Mouse (Mus musculus): ENCODE data around the gene Als2cr12. TPM values are rescaled to one million over a fixed set of nuclear protein-coding genes. Genes with fewer than 3 reads are reported as not detected.
"Not testable (repeated sequence)": the region's sequence is repeated elsewhere in the genome, so short reads cannot be mapped to it uniquely, and the experiment has no call there.

Gene Als2cr12
- polyA plus RNA-seq, 1 experiment from 2014 or later, result not detected

- Histone ChIP-seq H3K4me1 (no peaks in the 10 kb centered on the region), H3K9ac (no peak overlapping the region), H3K36me3 (no peaks in the 10 kb centered on the region), H3K27me3 (no peaks in the 10 kb centered on the region), H3K4me2 (replicated peaks) (no peak overlapping the region), H3K27ac (no peak overlapping the region), H3K4me3 (no peak overlapping the region), H3K9me3 (peaks cover 7% of the 10 kb centered on the region; the same call in 1 of the 2 replicates)
- no peak for ATAC-seq (ENCODE audit: low FRiP score, low read depth)
- 76% methylated on average over 3 of the region's 3 CpGs for WGBS
Measured at GRCm38 (mm10) chr1:58616176-58616575, 79.6 kb downstream of the Als2cr12 start.

- Histone ChIP-seq H3K4me3 (no peak overlapping the region), H3K36me3 (no peaks in the 10 kb centered on the region), H3K4me2 (replicated peaks) (no peak overlapping the region), H3K27ac (no peak overlapping the region), H3K9ac (no peak overlapping the region), H3K4me1 (no peaks in the 10 kb centered on the region), H3K27me3 (no peaks in the 10 kb centered on the region), H3K9me3 (peaks cover 7% of the 10 kb centered on the region; the same call in 1 of the 2 replicates)
- no peak for ATAC-seq (ENCODE audit: low FRiP score, low read depth)
- 82% methylated on average over 4 of the region's 4 CpGs for WGBS
Measured at GRCm38 (mm10) chr1:58615146-58615545, 80.6 kb downstream of the Als2cr12 start.

GRCm38 (mm10) chr1:58614424-58614823 lies 81.4 kb downstream of the Als2cr12 start:
- H3K4me2 ChIP-seq (replicated peaks), result no peak overlapping the region
- no peak for ATAC-seq (ENCODE audit: low FRiP score, low read depth)
- 76% methylated on average over 3 of the region's 3 CpGs for WGBS

GRCm38 (mm10) chr1:58613786-58614185 lies 82.0 kb downstream of the Als2cr12 start:
- H3K4me2 ChIP-seq (replicated peaks), result no peak overlapping the region
- peaks cover 2% of the 10 kb centered on the region; the same call in 1 of the 2 replicates for H3K9me3 ChIP-seq
- H3K27ac ChIP-seq, result no peak overlapping the region
- no peak overlapping the region for H3K9ac ChIP-seq
- no peak overlapping the region for H3K4me3 ChIP-seq
- H3K36me3 ChIP-seq, result no peaks in the 10 kb centered on the region
- H3K4me1 ChIP-seq, result no peaks in the 10 kb centered on the region
- WGBS, result 79% methylated on average over 6 of the region's 6 CpGs
- no peak for ATAC-seq (ENCODE audit: low FRiP score, low read depth)
- H3K27me3 ChIP-seq, result no peaks in the 10 kb centered on the region

More at GRCm38 (mm10) chr1:58614424-58614823, 81.4 kb downstream of the Als2cr12 start:
- no peak overlapping the region for H3K4me3 ChIP-seq
- no peaks in the 10 kb centered on the region for H3K27me3 ChIP-seq
- peaks cover 7% of the 10 kb centered on the region; the same call in 1 of the 2 replicates for H3K9me3 ChIP-seq
- H3K27ac ChIP-seq, result no peak overlapping the region
- H3K9ac ChIP-seq, result no peak overlapping the region
- no peaks in the 10 kb centered on the region for H3K4me1 ChIP-seq
- no peaks in the 10 kb centered on the region for H3K36me3 ChIP-seq

GRCm38 (mm10) chr1:58610611-58611010 lies 85.2 kb downstream of the Als2cr12 start:
- Histone ChIP-seq H3K27ac (no peak overlapping the region), H3K4me1 (no peaks in the 10 kb centered on the region), H3K4me2 (replicated peaks) (no peak overlapping the region), H3K9me3 (peaks cover 6% of the 10 kb centered on the region), H3K36me3 (no peaks in the 10 kb centered on the region), H3K9ac (no peak overlapping the region), H3K4me3 (no peak overlapping the region), H3K27me3 (no peaks in the 10 kb centered on the region)
- no peak for ATAC-seq (ENCODE audit: low FRiP score, low read depth)
- 28% methylated on average over 1 of the region's 1 CpGs for WGBS

GRCm38 (mm10) chr1:58610166-58610565 lies 85.6 kb downstream of the Als2cr12 start:
- H3K27ac ChIP-seq, result no peak overlapping the region
- no peak overlapping the region for H3K4me3 ChIP-seq
- WGBS, result 87% methylated on average over 1 of the region's 1 CpGs
- H3K27me3 ChIP-seq, result no peaks in the 10 kb centered on the region
- H3K9ac ChIP-seq, result no peak overlapping the region
- peaks cover 6% of the 10 kb centered on the region for H3K9me3 ChIP-seq
- H3K4me1 ChIP-seq, result no peaks in the 10 kb centered on the region
- ATAC-seq (ENCODE audit: low FRiP score, low read depth), result no peak
- no peak overlapping the region for H3K4me2 ChIP-seq (replicated peaks)
- H3K36me3 ChIP-seq, result no peaks in the 10 kb centered on the region

GRCm38 (mm10) chr1:58609591-58609990 lies 86.2 kb downstream of the Als2cr12 start:
- H3K27ac ChIP-seq; H3K4me1 ChIP-seq; H3K9ac ChIP-seq; H3K4me2 ChIP-seq (replicated peaks); H3K36me3 ChIP-seq; ATAC-seq (ENCODE audit: low FRiP score, low read depth); H3K4me3 ChIP-seq; H3K27me3 ChIP-seq; H3K9me3 ChIP-seq: not testable (repeated sequence)
- WGBS, result 79% methylated on average over 5 of the region's 5 CpGs

GRCm38 (mm10) chr1:58603738-58604137 lies 92.1 kb downstream of the Als2cr12 start:
- Histone ChIP-seq H3K4me3 (no peak overlapping the region), H3K36me3 (no peaks in the 10 kb centered on the region), H3K27me3 (no peaks in the 10 kb centered on the region), H3K27ac (no peak overlapping the region), H3K4me1 (no peaks in the 10 kb centered on the region), H3K9ac (no peak overlapping the region), H3K9me3 (peaks cover 6% of the 10 kb centered on the region), H3K4me2 (replicated peaks) (no peak overlapping the region)
- WGBS, result 81% methylated on average over 4 of the region's 4 CpGs
- no peak for ATAC-seq (ENCODE audit: low FRiP score, low read depth)

- Histone ChIP-seq H3K9me3 (peaks cover 6% of the 10 kb centered on the region; the same call in 1 of the 2 replicates), H3K27ac (no peak overlapping the region), H3K9ac (no peak overlapping the region), H3K36me3 (no peaks in the 10 kb centered on the region), H3K27me3 (no peaks in the 10 kb centered on the region), H3K4me1 (no peaks in the 10 kb centered on the region), H3K4me3 (no peak overlapping the region), H3K4me2 (replicated peaks) (no peak overlapping the region)
- 84% methylated on average over 4 of the region's 4 CpGs for WGBS
- ATAC-seq (ENCODE audit: low FRiP score, low read depth), result no peak
Measured at GRCm38 (mm10) chr1:58602681-58603080, 93.1 kb downstream of the Als2cr12 start.

Other genes starting within 250 kb of the Als2cr12 start
- gene Orc2, start 190.9 kb downstream of the Als2cr12 start, polyA plus RNA-seq (2015; fragmentation: Nextera tagmentation; extraction: Ambion mirVana), result 36.8 and 36.9 TPM in 2 replicates
- gene Fam126b, start 109.7 kb downstream of the Als2cr12 start, polyA plus RNA-seq (2015; fragmentation: Nextera tagmentation; extraction: Ambion mirVana), result 7.5 and 8.2 TPM in 2 replicates
- 163 and 167 TPM in 2 replicates for gene Ndufb3, start 109.6 kb downstream of the Als2cr12 start, polyA plus RNA-seq (2015; fragmentation: Nextera tagmentation; extraction: Ambion mirVana)
- gene Cflar, start 15.5 kb upstream of the Als2cr12 start, polyA plus RNA-seq (2015; fragmentation: Nextera tagmentation; extraction: Ambion mirVana), result 35.3 and 35.6 TPM in 2 replicates
- gene Casp8, start 99.4 kb upstream of the Als2cr12 start, polyA plus RNA-seq (2015; fragmentation: Nextera tagmentation; extraction: Ambion mirVana), result 28.1 and 28.7 TPM in 2 replicates

Data from limb, embryonic 13.5 days (tissue).